Mouse (Mus musculus) cerebellum, adult 9-11 months (tissue): ENCODE measurements around the gene Gm11937.
"Not testable (repeated sequence)": the region's sequence is repeated elsewhere in the genome, so short reads cannot be mapped to it uniquely, and the experiment has no call there.

Experiments used
- DNase-seq: peaks from one replicate; pipeline ENCODE4 v3.0.0; 2022

The Gm11937 gene

DNA sequence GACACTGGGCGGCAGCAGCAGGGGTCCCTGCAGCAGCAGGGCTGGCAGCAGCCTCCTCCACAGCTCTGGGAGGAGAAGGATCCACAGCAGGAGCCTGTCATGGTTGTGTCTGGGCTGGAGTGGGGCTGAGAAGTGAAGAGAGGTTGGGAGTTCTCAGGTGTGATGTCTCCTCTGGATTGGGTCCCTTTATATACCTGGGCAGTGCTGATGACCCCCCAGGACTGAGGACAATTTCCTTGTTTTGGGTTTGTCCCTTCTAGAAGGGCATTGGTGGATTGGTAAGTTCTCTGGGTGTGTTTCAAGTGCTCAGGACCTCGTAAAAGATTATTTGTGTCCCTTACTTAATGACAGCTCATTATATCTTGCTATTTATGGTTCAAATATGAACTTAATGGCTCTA is at the start of gene Gm11937:
TSS of gene Gm11937 (minus strand) at position 101 of the 400 bp plus-strand sequence.
- DNase-seq = not testable (repeated sequence)

DNA sequence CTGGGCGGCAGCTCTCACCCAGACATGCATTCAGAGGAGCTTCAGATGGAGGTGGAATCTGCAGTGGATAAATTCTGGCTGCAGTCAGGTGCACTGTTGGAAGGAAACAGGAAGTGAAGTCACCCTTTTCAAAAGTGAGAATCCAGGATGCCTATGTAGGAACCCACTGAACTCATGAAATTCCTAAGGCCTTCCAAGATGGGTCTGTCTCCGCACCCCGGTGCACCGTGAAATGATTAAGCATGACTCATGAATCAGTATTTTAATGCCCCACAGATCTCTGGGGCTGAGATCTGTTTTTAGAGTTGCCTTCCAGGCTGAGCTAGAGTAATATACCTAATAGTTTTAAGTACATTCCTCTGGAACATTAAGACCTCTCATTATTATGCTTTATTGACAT is 49.3 kb upstream of the Gm11937 start:
- DNase-seq = no peak

DNA sequence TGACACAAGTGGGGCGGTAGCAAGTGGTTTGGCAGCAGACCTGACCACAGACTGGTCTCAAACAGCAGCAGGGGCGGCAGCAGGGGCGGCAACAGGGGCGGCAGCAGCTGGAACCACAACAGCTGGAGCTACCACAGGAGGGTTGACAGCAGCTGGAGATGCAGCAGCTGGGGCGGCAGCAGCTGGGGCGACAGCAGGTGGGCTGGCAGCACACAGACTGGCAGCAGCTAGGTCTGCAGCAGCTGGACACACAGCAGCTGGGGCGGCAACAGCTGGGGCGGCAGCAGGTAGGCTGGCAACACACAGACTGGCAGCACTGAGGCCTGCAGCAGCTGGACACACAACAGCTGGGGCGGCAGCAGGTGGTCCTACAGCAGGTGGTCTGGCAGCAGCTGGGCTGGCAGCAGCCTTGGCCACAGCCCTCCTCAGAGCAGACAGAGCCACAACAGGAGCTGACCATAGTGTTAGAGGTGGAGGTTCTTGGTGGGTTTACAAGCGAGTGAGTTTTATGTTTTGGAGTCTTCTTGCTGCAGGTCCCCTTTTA is 48.5 kb upstream of the Gm11937 start, which contains the start of gene Gm11563:
TSS of gene Gm11563 (minus strand) at position 494 of the 544 bp plus-strand sequence.
- not testable (repeated sequence) for DNase-seq

DNA sequence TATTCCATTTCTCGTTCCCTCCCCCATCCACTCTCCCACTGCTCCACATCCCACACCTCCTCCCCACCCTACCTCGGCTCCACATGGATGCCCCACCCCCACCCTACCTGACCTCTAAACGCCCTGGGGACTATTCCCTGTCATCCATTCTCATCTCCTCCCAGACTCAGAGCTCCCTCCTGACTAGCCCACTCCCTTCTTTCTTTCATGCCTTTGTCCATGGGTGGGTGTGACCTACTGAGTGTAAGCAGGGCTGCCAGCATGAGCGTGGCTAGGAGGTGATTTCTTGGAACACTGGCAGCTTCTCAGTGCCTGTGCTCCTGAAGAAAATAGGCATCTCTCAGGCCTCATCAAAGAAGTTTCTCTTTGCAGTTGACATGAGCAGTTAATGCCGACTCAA is 47.1 kb upstream of the Gm11937 start:
- no peak for DNase-seq

DNA sequence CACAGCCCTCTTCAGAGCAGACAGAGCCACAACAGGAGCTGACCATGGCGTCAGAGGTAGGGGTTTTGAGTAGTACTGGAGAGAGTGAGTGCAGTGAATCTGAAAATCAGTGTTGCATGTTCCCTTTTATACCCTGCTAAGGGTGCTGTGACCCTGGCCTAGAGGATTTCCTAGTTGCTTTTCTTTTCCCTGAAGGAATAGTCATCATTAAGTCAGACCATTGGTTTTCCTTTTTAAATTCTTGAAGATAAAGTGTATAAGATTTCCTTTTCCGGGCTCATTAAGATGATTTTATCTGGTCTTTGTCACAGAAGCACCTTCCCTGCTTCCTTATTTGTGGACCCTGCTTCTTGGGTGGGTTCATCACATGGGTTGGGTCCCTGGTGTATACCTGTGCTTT is 40.1 kb upstream of the Gm11937 start, which contains the start of gene Gm11555:
TSS of gene Gm11555 (minus strand) at position 101 of the 400 bp plus-strand sequence.
- DNase-seq = no peak

DNA sequence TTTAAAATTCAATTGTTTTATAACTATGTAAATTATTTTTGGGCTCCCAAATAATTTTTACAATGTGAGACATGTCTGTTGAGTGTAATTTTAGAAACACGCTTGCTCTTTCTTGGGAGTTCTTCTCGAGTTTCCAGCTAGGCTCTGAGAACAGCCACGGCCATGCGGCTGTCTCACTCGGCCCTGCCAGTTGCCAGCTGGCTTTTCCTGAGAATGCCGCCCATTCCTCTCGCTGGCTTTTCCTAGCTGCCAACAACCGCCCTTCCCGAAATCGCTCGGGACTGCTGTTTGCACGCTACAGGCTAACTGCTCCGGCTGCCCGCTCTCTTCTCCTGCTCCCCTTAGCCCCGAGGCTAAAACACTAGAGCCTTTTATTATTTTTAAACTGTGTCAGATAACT is 36.5 kb upstream of the Gm11937 start:
- DNase-seq = no peak

DNA sequence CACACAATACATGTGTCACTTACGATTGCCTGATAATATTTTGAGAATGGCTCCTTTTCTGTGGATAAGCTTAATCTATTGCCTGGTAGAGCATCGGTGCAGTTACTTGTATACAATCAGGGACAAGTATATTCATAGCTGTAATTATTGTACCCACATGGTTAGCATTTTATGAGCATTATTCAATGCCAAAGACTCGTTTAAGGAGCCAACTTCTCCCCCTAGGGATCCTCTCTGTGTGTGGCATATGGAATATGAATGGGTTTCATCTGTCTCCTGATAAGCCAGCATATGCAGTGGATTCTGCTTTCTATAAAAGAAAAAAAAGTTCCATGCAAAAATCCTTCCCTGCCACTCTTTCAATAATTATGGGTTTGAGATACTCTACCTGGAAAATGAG is 34.4 kb upstream of the Gm11937 start:
- DNase-seq = no peak

DNA sequence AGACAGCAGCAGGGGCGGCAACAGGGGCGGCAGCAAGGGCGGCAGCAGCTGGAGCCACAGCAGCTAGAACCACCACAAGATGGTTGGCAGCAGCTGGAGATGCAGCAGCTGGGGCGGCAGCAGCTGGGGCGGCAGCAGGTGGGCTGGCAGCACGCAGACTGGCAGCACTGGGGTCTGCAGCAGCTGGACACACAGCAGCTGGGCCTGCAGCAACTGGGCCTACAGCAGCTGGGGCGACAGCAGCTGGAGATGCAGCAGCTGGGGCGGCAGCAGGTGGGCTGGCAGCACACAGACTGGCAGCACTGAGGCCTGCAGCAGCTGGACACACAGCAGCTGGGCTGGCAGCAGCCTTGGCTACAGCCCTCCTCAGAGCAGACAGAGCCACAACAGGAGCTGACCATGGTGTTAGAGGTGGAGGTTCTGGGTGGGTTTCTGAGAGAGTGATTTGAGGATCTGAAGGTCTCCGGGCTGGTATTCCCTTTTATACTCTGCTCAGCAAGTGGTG is 33.7 kb upstream of the Gm11937 start, which contains the start of gene Krtap4-7:
TSS of gene Krtap4-7 (minus strand) at position 455 of the 505 bp plus-strand sequence.
- DNase-seq = not testable (repeated sequence)

DNA sequence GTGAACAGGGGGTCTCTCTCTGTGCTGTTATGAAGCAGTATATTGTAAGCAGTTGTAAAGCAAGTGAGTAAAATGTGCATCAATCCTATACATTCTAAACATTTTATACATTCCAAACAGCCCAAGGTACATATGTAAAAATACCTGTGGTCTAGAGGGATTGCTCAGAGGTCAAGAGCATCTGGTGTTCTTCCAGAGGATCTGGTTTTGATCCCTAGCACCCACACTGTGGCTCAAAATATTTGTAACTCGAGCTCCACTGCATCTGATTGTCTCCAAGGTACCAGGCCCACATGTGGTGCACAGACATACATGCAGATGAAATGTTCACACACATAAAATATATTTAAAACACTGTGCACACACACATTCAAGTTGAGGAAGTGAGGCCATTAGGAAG is 30.9 kb upstream of the Gm11937 start:
- DNase-seq = no peak

DNA sequence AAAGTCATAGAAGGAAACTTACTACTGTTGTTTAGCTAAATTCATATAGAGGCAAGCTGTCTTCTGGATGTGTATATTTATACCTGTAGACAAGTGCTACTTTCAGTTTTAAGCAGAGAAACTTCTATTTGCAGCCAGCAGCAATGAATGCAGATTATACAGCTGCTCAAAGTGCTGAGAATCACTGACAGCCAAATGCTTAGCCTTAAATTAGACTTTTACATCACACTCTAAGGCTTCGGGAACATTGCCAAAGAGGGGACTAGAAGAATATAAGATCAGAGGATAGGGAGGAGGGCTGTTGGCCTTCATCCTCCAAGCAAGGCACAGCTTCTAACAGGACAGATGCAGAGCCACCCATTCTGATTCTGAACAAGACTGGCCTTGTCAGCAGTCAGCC is 27.1 kb upstream of the Gm11937 start:
- no peak for DNase-seq

DNA sequence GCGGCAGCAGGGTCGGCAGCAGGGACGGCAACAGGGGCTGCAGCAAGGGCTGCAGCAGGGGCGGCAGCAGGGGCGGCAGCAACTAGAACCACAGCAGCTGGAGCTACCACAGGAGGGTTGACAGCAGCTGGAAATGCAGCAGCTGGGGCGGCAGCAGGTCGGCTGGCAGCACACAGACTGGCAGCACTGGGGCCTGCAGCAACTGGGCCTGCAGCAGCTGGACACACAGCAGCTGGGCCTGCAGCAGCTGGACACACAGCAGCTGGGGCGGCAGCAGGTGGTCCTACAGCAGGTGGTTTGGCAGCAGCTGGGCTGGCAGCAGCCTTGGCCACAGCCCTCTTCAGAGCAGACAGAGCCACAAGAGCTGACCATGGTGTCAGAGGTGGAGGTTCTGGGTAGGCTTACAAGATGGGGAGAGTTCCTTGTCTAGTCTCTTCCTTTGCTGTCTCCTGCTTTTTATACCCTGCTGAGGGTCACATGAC is 24.7 kb upstream of the Gm11937 start, which contains the start of gene Krtap4-2:
TSS of gene Krtap4-2 (minus strand) at position 432 of the 482 bp plus-strand sequence.
- no peak for DNase-seq

DNA sequence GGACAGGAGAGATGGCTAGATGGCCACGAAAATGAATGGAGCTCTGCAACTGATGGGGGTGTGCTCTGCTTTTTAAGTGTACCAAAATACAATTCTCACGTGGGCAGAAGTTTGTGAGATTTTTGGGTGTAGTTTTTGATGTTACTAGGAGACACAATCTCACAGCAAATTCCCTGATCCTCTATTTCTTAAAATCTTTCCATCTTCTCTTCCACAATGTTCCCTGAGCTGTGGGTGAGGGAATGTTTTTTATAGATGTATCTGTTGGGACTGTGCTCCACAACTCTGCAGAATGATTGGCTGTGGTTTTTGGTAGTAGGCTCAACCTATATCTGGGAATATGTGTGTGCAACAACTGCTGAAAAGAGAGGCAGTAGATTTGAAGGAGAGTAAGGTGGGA is 23.3 kb upstream of the Gm11937 start:
- no peak for DNase-seq

DNA sequence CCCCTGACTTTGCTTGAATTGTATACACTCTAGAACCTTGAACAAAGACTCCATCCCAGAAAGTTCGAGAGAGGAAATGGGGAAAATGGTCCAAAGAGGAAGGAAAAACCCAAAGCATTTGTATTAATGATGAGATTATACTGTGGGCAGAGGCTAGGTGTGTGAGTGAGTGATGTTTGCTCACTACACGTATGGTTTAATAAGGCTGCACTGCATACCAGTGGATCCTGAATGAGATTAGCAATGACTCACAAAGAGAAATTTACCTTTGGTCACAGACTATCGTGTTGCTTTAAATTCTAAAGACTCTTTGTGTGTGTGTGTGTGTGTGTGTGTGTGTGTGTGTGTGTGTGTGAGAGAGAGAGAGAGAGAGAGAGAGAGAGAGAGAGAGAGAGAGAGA is 20.9 kb upstream of the Gm11937 start:
- no peak for DNase-seq

DNA sequence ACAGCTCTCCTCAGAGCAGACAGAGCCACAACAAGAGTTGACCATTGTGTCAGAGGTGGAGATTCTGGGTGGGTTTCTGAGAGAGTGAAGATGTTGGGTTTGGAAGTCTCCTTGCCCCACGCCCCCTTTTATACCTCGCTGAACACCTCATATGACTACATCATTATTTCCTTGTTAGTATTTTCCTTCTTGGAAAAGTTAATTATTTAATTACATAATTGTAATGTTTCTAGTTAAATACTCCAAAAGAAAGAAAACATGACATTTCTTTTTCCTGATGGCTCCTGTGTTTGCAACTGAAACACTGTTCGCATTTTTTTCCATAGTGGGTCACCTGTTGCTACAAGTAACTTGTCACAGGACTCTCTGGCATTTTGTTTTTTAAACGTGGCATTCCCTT is 18.1 kb upstream of the Gm11937 start, which contains the start of gene Krtap4-1:
TSS of gene Krtap4-1 (minus strand) at position 101 of the 400 bp plus-strand sequence.
- no peak for DNase-seq

DNA sequence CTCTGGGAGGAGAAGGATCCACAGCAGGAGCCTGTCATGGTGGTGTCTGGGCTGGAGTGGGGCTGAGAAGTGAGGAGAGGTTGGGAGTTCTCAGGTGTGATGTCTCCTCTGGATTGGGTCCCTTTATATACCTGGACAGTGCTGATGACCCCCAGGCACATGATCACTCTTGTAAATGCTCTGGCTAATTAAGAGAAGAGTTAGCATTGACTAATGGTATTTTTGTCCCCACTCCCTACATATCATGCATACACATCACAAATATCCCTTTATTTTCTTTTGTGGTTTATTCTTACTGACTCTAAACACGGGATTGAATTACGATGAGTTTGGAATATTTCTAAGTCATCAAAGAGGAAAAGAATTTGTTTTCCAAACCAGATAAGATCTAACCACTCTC is 10.3 kb upstream of the Gm11937 start, which contains the start of gene Gm11562:
TSS of gene Gm11562 (minus strand) at position 101 of the 400 bp plus-strand sequence.
- DNase-seq = no peak

DNA sequence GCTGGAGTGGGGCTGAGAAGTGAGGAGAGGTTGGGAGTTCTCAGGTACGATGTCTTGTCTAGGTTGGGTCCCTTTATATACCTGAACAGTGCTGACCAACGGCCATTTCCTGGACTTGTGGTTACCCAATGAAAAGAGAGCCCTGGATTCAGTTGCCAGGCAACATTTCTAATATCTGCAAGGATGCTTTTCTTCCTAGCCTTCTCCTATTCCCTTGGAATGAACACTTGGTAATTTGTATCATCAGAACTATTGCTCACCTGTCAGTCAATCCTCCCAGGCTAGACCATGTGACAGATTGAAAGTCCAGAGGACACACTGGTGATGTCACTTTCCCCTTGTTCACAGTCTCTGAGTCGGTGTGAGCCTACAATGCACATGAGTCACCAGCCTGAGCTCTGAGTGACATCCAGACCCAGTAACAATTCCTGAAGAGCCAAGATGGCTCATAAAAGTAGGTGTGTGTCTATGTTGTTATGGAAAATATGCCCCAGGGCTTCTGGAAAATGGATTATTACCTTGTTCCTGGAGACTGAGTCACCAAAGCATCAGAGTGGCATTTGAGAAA is 4.9 kb upstream of the Gm11937 start, which contains the start of gene Krtap2-4:
TSS of gene Krtap2-4 (minus strand) at position 51 of the 568 bp plus-strand sequence.
- no peak for DNase-seq

DNA sequence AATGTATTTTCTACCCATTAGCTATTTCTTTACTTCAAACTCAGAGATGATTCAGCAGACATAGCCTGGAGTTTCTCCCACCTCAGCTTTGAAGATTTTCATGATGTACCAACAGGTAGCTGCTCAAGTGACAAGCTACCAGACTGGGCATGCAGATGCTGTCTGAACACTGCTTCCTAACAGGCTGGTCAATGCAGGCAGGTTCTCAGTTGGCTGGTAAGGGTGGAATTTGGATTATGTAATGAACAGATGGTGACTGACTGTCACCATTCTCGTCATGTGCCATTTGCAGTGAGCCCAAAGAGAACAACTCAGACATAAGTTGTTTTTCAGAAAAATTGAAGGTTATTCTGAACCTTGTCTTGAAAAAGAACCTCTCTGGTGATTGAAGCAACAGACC is 863 bp downstream of the Gm11937 start:
- DNase-seq = peak; percentile 53

DNA sequence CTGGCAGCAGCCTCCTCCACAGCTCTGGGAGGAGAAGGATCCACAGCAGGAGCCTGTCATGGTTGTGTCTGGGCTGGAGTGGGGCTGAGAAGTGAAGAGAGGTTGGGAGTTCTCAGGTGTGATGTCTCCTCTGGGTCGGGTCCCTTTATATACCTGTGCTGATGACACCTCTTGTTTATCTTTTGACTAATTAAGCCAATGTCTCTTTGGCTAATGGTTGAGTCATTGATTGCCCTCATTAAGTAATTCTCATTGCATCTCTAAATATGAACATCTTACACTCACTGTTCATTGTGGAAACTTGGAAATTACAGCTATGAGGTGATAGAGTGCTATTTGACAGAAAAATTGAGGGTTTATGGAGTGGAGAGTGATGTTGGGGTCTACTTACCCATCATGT is 6.8 kb downstream of the Gm11937 start, which contains the start of gene Gm11938:
TSS of gene Gm11938 (minus strand) at position 101 of the 400 bp plus-strand sequence.
- DNase-seq = not testable (repeated sequence)

DNA sequence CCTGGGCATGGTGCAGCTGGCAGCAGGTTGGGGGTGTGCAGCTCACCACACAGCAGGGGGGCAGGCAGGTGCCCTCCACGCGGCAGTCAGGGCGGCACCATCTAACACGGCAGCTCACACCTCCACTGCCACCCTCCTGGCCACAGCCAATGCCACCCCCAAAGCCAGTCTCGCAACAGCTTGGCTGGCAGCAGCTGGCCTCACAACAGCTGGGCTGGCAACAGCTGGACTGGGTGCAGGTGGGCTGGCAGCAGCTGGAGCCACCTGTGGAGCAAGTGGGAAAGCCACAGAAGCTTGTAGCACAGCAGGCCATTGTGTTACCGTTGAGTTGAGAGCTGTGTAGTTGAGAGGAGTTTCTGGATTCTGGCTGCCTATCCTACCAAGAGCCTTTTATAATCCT is 12.2 kb downstream of the Gm11937 start, which contains the start of gene Krtap9-3:
TSS of gene Krtap9-3 (minus strand) at position 364 of the 400 bp plus-strand sequence.
- DNase-seq = not testable (repeated sequence)

DNA sequence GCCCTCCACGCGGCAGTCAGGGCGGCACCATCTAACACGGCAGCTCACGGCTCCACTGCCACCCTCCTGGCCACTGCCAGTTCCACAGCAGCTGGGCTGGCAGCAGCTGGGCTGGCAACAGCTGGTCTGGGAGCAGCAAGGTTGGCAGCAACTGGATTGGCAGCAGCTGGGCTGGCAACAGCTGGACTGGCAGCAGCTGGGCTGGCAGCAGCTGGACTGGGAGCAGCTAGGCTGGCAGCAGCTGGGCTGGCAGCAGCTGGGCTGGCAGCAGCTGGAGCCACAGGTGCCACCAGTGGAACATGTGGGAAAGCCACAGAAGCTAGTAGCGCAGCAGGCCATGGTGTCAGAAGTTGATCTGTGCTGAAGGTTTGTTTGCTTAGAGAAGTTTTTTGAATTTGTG is 19.0 kb downstream of the Gm11937 start, which contains the start of gene Krtap1-3:
TSS of gene Krtap1-3 (minus strand) at position 359 of the 400 bp plus-strand sequence.
- DNase-seq = no peak

DNA sequence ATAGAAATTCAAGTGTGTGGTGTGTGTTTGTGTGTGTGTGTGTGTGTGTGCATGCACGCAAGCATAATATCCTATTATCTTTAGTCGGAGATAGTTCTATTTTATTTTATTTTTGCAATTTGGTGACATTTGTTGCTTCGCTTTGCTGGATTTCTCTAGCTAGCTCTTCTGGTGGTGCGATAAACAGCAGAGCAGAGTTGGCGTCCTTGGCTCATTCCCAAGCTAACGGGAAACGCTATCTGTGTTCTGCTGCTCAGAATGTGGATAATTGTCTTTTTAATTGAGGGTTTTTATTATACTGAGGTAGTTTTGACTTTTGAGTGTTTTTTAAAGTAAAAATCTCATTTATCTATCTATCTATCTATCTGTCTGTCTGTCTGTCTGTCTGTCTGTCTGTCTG is 24.9 kb downstream of the Gm11937 start:
- no peak for DNase-seq

DNA sequence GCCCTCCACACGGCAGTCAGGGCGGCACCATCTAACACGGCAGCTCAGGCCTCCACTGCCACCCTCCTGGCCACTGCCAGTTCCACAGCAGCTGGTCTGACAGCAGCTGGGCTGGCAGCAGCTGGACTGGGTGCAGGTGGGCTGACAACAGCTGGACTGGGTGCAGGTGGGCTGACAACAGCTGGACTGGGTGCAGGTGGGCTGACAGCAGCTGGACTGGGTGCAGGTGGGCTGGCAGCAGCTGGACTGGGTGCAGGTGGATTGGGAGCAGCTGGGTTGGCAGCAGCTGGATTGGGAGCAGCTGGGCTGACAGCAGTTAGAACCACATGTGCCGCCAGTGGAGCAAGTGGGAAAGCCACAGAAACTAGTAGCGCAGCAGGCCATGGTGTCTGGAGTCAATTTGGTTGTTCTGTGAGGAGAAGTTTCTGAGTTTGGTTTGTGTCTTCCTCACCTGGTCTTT is 26.7 kb downstream of the Gm11937 start, which contains the start of gene Krtap1-4:
TSS of gene Krtap1-4 (minus strand) at position 410 of the 460 bp plus-strand sequence.
- DNase-seq = no peak

DNA sequence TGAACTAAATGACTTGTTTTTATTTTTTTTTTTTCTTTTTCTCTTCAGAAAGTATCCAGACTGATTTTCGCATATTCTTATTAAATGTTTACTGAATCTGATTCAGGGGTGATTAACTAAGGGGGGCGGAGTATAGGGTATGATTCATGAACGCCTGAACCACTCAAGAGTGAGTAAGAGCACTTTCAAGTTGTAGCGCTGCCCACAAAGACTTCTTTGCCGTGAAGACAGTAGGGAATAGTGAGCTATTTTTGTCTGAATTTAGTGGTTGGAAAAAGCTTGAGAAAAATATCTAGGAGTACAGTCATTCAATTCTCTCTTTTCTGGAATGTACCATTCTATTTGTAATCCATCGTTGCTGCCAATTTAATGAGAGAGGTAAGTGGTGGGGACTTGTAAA is 28.4 kb downstream of the Gm11937 start:
- no peak for DNase-seq
